Mouse (Mus musculus) layer of hippocampus, postnatal 36 days (tissue): ENCODE measurements at regions not wholly inside any gene's neighbourhood (a gene's known extent, or its start where the extent isn't known, plus 50 kb on each side); places are given as distances from the start of the nearest gene placed in this dataset.

Source experiments
- DNase-seq, 2 experiments: peaks; one replicate each; pipeline ENCODE4 v3.0.0; 2022

GRCm38 (mm10) chr3:52641226-52642181, 373.4 kb downstream of the Foxo1 start:
- peak; percentile 35 to 56 for DNase-seq

GRCm38 (mm10) chr3:52640250-52641147, 372.4 kb downstream of the Foxo1 start:
- DNase-seq, result no peak

GRCm38 (mm10) chr3:52638816-52639215, 370.7 kb downstream of the Foxo1 start:
- DNase-seq, result no peak

- no peak for DNase-seq
Measured at GRCm38 (mm10) chr3:52634353-52634752, 366.2 kb downstream of the Foxo1 start.

- no peak for DNase-seq
Measured at GRCm38 (mm10) chr3:52633491-52634100, 365.5 kb downstream of the Foxo1 start.

GRCm38 (mm10) chr3:52632635-52633034, 364.5 kb downstream of the Foxo1 start:
- no peak for DNase-seq

- no peak for DNase-seq
Measured at GRCm38 (mm10) chr3:52630209-52630608, 362.1 kb downstream of the Foxo1 start.

- no peak for DNase-seq
Measured at GRCm38 (mm10) chr3:52625125-52625524, 357.0 kb downstream of the Foxo1 start.

GRCm38 (mm10) chr3:52622530-52622929, 354.4 kb downstream of the Foxo1 start:
- DNase-seq, result no peak

GRCm38 (mm10) chr3:52621936-52622335, 353.8 kb downstream of the Foxo1 start:
- no peak for DNase-seq

GRCm38 (mm10) chr3:52618925-52619224, 350.7 kb downstream of the Foxo1 start:
- DNase-seq, result no peak

- DNase-seq, result no peak
Measured at GRCm38 (mm10) chr3:52618212-52618924, 350.2 kb downstream of the Foxo1 start.

- DNase-seq, result no peak
Measured at GRCm38 (mm10) chr3:52617413-52618149, 349.4 kb downstream of the Foxo1 start.

- DNase-seq, result no peak
Measured at GRCm38 (mm10) chr3:52611881-52612280, 343.7 kb downstream of the Foxo1 start.

- DNase-seq, result no peak
Measured at GRCm38 (mm10) chr3:52610466-52610865, 342.3 kb downstream of the Foxo1 start.

- no peak for DNase-seq
Measured at GRCm38 (mm10) chr3:52608086-52608426, 339.9 kb downstream of the Foxo1 start.

- no peak for DNase-seq
Measured at GRCm38 (mm10) chr3:52607379-52608085, 339.4 kb downstream of the Foxo1 start.

GRCm38 (mm10) chr3:52605261-52605771, 337.2 kb downstream of the Foxo1 start:
- no peak for DNase-seq

- no peak for DNase-seq
Measured at GRCm38 (mm10) chr3:52603244-52603704, 335.1 kb downstream of the Foxo1 start.

- DNase-seq, result peak; percentile 77 to 81
Measured at GRCm38 (mm10) chr3:52601011-52601745, 333.0 kb downstream of the Foxo1 start.
